Mouse (Mus musculus) G1E (cell line): ENCODE measurements around the gene Gm11084. TPM values are rescaled to one million over a fixed set of nuclear protein-coding genes. Genes with fewer than 3 reads are reported as not detected.
A peak's percentile ranks its signal among the peaks of the same experiment; 100 is the strongest.
"Not testable (repeated sequence)": the region's sequence is repeated elsewhere in the genome, so short reads cannot be mapped to it uniquely, and the experiment has no call there.

Experiments
- ATAC-seq: 2 replicates; pipeline ENCODE4 v1.8.0; 2016; ENCODE audit warnings: mild to moderate bottlenecking; ENCODE audit not compliant: insufficient number of reproducible peaks, poor library complexity, low FRiP score, severe bottlenecking; ENCODE audit errors: extremely low read depth
- DNase-seq: peaks from one replicate; pipeline ENCODE4 v3.0.0; 2012; ENCODE audit warnings: low spot score
- H3K27me3 ChIP-seq: 2 replicates; pipeline ENCODE4 v1.6.1; 2012; ENCODE audit warnings: mild to moderate bottlenecking, low read length, inconsistent platforms; ENCODE audit not compliant: insufficient read depth
- H3K36me3 ChIP-seq: replicated peaks from 2 replicates; pipeline ENCODE3; 2012; ENCODE audit warnings: mild to moderate bottlenecking, inconsistent platforms
- H3K4me1 ChIP-seq: 2 replicates; pipeline ENCODE4 v1.6.1; 2012; ENCODE audit warnings: low read depth, low read length, inconsistent platforms, mixed read lengths; ENCODE audit not compliant: insufficient read depth
- H3K4me3 ChIP-seq: 2 replicates; pipeline ENCODE4 v1.5.1; 2012; ENCODE audit warnings: low read depth, mild to moderate bottlenecking, inconsistent platforms, low read length, moderate library complexity, mixed read lengths
- H3K9me3 ChIP-seq: replicated peaks from 2 replicates; pipeline ENCODE4 v1.6.1; 2012; ENCODE audit warnings: inconsistent platforms
- CTCF ChIP-seq: IDR thresholded peaks from 2 replicates; pipeline ENCODE4 v1.5.1; 2012; ENCODE audit warnings: low read depth, low read length, inconsistent platforms, mixed read lengths
- GATA1 ChIP-seq: IDR thresholded peaks from 2 replicates; pipeline ENCODE4 v1.6.1; 2012; ENCODE audit warnings: borderline replicate concordance, low read length, inconsistent platforms, mixed read lengths
- GATA2 ChIP-seq: IDR thresholded peaks from 2 replicates; pipeline ENCODE4 v1.6.1; 2012; ENCODE audit warnings: low read depth, low read length, inconsistent platforms, borderline replicate concordance
- POLR2AphosphoS5 ChIP-seq: IDR thresholded peaks from 2 replicates; pipeline ENCODE4 v1.6.1; 2012; ENCODE audit warnings: low read depth, low read length, inconsistent platforms; ENCODE audit not compliant: insufficient replicate concordance
- TAL1 ChIP-seq: conservative IDR thresholded peaks from 2 replicates; pipeline ENCODE4 v1.6.1; 2012; ENCODE audit warnings: low read depth, low read length, inconsistent platforms, mixed read lengths
- polyA plus RNA-seq: library from polyadenylated mRNA; stranded (reverse); fragments of >175 nt; gene quantifications from 2 replicates; pipeline ENCODE4 v1.2.3, GENCODE M21; 2012
- total RNA-seq, 2 experiments: library from RNA; stranded (forward) in 1 of 2; stranded (reverse) in 1 of 2; fragments of 200-1000 nt in 1 of 2; fragments of >200 nt in 1 of 2; fragmentation: Nextera tagmentation in 1 of 2; gene quantifications; 2 replicates each; pipeline ENCODE4 v1.2.3; 2014 to 2017

Gm11084 gene
- total and polyA plus RNA-seq, 3 experiments: not detected

- Histone ChIP-seq H3K4me1 (peaks cover 37% of the 10 kb centered on the region), H3K36me3 (no peaks in the 10 kb centered on the region), H3K9me3 (no peaks in the 10 kb centered on the region), H3K27me3 (no peaks in the 10 kb centered on the region), H3K4me3 (no peak overlapping the region)
- TF ChIP-seq GATA1 (no peak), CTCF (no peak), GATA2 (no peak), POLR2AphosphoS5 (no peak), TAL1 (no peak)
- no peak for DNase-seq
- ATAC-seq: peak; percentile 45
Measured at GRCm38 (mm10) chr2:72996808-72997378, 10.4 kb upstream of the Gm11084 start.

- no peaks in the 10 kb centered on the region for H3K9me3 ChIP-seq
- TF ChIP-seq CTCF: no peak
- no peak for TF ChIP-seq POLR2AphosphoS5
- no peak for DNase-seq
- no peaks in the 10 kb centered on the region for H3K36me3 ChIP-seq
- H3K4me3 ChIP-seq: no peak overlapping the region
- no peaks in the 10 kb centered on the region for H3K27me3 ChIP-seq
- peaks cover 29% of the 10 kb centered on the region for H3K4me1 ChIP-seq
- no peak for ATAC-seq
Measured at GRCm38 (mm10) chr2:72995346-72996097, 9.0 kb upstream of the Gm11084 start.

- ATAC-seq (no peak), DNase-seq (no peak)
- TF ChIP-seq POLR2AphosphoS5: no peak
- no peak for TF ChIP-seq CTCF
- no peak for TF ChIP-seq TAL1
- TF ChIP-seq GATA2: no peak
- no peak for TF ChIP-seq GATA1
- no peaks in the 10 kb centered on the region for H3K27me3 ChIP-seq
- no peaks in the 10 kb centered on the region for H3K36me3 ChIP-seq
- H3K9me3 ChIP-seq: peaks cover 5% of the 10 kb centered on the region
- H3K4me1 ChIP-seq: peaks cover 25% of the 10 kb centered on the region
- no peak overlapping the region for H3K4me3 ChIP-seq
Measured at GRCm38 (mm10) chr2:72994165-72994564, 7.6 kb upstream of the Gm11084 start.

DNA sequence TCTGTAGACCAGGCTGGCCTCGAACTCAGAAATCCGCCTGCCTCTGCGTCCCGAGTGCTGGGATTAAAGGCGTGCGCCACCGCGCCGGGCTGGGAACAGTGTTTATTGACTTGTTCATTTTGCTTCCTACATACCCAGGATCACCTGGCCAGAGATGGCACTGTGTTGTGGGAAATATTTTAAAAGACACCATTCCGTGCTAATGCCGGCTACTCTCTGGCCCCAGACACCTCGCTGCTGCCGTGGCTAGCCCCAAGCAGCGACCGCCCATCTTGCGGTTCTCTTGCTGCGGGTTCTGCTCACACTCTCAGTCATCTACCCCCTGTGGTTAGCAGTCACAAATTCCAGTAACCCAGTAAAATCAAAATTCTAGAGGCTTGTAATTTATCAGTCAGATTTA, 6.0 kb upstream of the Gm11084 start:
- H3K9me3 ChIP-seq: peaks cover 10% of the 10 kb centered on the region
- TF ChIP-seq GATA1 (no peak), TAL1 (no peak), GATA2 (no peak), CTCF (no peak), POLR2AphosphoS5 (no peak)
- DNase-seq: no peak
- peaks cover 2% of the 10 kb centered on the region for H3K36me3 ChIP-seq
- no peaks in the 10 kb centered on the region for H3K27me3 ChIP-seq
- peaks cover 21% of the 10 kb centered on the region for H3K4me1 ChIP-seq
- H3K4me3 ChIP-seq: no peak overlapping the region
- ATAC-seq: no peak

DNA sequence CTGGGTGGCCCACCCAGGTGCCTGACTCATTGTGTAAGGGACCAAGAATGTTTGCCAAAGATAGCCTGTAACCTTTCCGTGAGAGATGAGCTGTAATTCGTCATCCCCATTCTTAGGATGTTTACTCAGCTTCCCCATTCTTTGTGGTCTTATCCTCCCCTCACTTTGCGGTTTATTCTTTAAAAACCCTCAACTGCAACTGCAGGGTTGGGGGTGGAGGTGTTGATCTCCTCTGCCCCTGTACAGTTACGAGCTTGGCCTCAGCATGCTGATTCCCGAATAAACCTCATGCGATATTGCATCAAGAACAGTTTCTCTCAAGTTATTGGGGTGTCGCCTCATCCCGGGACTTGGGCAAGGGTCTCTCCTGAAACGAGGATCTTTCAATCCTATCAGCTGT, 2.4 kb upstream of the Gm11084 start:
- not testable (repeated sequence) for ATAC-seq

DNA sequence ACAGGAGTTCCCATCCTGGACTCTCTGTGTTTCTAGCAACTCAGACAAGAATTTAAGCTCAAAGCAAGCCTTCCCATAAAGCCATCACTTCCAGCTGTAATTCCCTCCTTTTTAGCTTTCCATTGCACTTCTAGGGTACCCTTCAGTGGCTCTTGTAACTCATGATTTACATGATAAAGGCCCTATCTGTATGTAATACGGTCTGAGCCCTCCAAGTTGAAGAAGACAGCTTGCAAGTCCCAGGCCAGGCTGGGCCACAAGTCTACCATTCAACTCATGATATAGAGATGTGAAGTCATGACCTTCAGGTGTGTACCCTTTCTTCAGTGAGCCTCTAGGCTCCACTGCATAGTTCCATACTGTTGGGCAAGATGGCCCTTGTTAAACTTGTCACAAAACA, 1.0 kb downstream of the Gm11084 start:
- no peaks in the 10 kb centered on the region for H3K27me3 ChIP-seq
- DNase-seq (no peak), ATAC-seq (no peak)
- peaks cover 17% of the 10 kb centered on the region for H3K4me1 ChIP-seq
- no peak overlapping the region for H3K4me3 ChIP-seq
- H3K9me3 ChIP-seq: peaks cover 10% of the 10 kb centered on the region
- peaks cover 2% of the 10 kb centered on the region for H3K36me3 ChIP-seq
- TF ChIP-seq POLR2AphosphoS5 (no peak), CTCF (no peak), GATA1 (no peak), TAL1 (no peak), GATA2 (no peak)

More for the DNA sequence above, 2.4 kb upstream of the Gm11084 start:
- not testable (repeated sequence) for H3K27me3 ChIP-seq, H3K9me3 ChIP-seq, H3K4me3 ChIP-seq, DNase-seq, H3K36me3 ChIP-seq, H3K4me1 ChIP-seq

DNA sequence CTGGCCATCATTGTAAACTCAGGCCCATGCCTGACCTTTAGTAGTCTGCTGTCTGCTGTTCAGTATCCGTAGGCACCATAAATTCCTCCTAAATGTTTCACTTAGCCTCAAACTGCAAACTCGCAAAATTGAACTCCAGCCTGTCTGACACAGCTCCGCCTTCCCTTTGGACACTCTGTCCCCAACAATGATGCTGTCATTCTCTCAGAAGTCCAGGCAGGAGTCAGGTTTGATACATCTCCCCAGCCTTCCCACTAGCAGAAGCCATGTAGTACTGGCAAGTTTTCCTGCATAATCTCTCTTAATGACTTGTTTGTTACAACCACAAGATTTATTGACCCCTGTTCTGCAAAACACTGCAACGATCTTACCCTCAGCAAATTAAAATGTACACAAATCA, 1.7 kb downstream of the Gm11084 start:
- Histone ChIP-seq H3K4me1 (peaks cover 17% of the 10 kb centered on the region), H3K4me3 (no peak overlapping the region), H3K9me3 (peaks cover 10% of the 10 kb centered on the region), H3K36me3 (peaks cover 2% of the 10 kb centered on the region), H3K27me3 (no peaks in the 10 kb centered on the region)
- TF ChIP-seq POLR2AphosphoS5 (no peak), TAL1 (no peak), GATA1 (no peak), CTCF (no peak), GATA2 (no peak)
- ATAC-seq: no peak
- no peak for DNase-seq
